Mouse (Mus musculus): Measurements from ENCODE around the gene D630039A03Rik. TPM values are rescaled to one million over a fixed set of nuclear protein-coding genes. Genes with fewer than 3 reads are reported as not detected.

D630039A03Rik gene
- polyA plus RNA-seq, 1 experiment = 0.06 TPM

DNA sequence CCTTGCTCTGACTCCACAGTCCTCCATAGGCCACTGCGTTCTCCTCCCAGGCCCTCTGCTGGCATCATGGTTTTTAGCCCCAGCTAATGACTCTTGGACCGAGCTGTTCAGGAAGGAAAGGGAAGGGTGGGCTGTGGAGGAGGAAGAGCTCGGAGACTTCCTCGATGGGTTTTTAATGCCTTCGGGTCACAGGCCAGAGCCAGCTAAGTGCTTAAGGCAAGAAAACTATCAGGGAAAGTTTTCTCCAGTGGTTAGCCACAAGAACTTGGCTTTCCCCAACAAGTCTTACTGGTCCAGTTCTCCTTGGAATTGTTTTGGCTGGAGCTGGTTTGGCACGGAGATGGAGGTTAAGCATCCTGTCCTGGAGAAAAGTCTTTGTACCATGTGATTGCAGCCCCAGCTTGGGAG lies 55.9 kb downstream of the D630039A03Rik start:
- Histone ChIP-seq H3K4me3 (ENCODE audit: control insufficient read depth, low read depth, low read length) (no peak overlapping the region), H3K36me3 (ENCODE audit: control insufficient read depth, insufficient read depth, low read length) (no peaks in the 10 kb centered on the region), H3K4me1 (ENCODE audit: control insufficient read depth, insufficient read depth, low read length) (no peaks in the 10 kb centered on the region), H3K27ac (ENCODE audit: control insufficient read depth, insufficient read depth, low read depth, low read length) (no peak overlapping the region), H3K27me3 (ENCODE audit: control insufficient read depth, insufficient read depth, low read length) (no peaks in the 10 kb centered on the region)
- no peak for TF ChIP-seq CTCF (IDR thresholded peaks at IDR 0.05; ENCODE audit: control insufficient read depth, insufficient read depth, insufficient replicate concordance, low read depth, low read length)
- no peak for TF ChIP-seq POLR2A (IDR thresholded peaks at IDR 0.05; ENCODE audit: control insufficient read depth, low read depth, low read length)

Other genes starting within 250 kb of the D630039A03Rik start
- gene Akap2, start 198.6 kb downstream of the D630039A03Rik start, polyA plus RNA-seq (2012; rRNA removed) = 18.1 and 21.0 TPM in 2 replicates
- 19.7 and 22.5 TPM in 2 replicates for gene Txn1, start 40.1 kb upstream of the D630039A03Rik start, polyA plus RNA-seq (2012; rRNA removed)
- gene Txndc8, start 92.8 kb upstream of the D630039A03Rik start, polyA plus RNA-seq (2012; rRNA removed) = 348 and 412 TPM in 2 replicates

Measured in testis, adult 2 months (tissue).